Mouse (Mus musculus): ENCODE data around the gene Bclaf1.

Bclaf1 gene

GRCm38 (mm10) chr10:20311918-20312735, at the start of gene Bclaf1:
TSS of gene Bclaf1 (plus strand) at chr10:20312469.
- DNase-seq (ENCODE audit: low spot score) = peak; percentile 100

GRCm38 (mm10) chr10:20262896-20263295, 49.4 kb upstream of the Bclaf1 start:
- DNase-seq (ENCODE audit: low spot score) = no peak

- no peak for DNase-seq (ENCODE audit: low spot score)
Observed at GRCm38 (mm10) chr10:20264479-20264878, 47.8 kb upstream of the Bclaf1 start.

- peak; percentile 18 for DNase-seq (ENCODE audit: low spot score)
Observed at GRCm38 (mm10) chr10:20267032-20267431, 45.2 kb upstream of the Bclaf1 start.

- no peak for DNase-seq (ENCODE audit: low spot score)
Observed at GRCm38 (mm10) chr10:20268945-20269344, 43.3 kb upstream of the Bclaf1 start.

- no peak for DNase-seq (ENCODE audit: low spot score)
Observed at GRCm38 (mm10) chr10:20272380-20272779, 39.9 kb upstream of the Bclaf1 start.

- DNase-seq (ENCODE audit: low spot score) = no peak
Observed at GRCm38 (mm10) chr10:20273278-20273677, 39.0 kb upstream of the Bclaf1 start.

GRCm38 (mm10) chr10:20274022-20274421, 38.2 kb upstream of the Bclaf1 start:
- DNase-seq (ENCODE audit: low spot score) = peak; percentile 76

GRCm38 (mm10) chr10:20281456-20281855, 30.8 kb upstream of the Bclaf1 start:
- DNase-seq (ENCODE audit: low spot score) = no peak

GRCm38 (mm10) chr10:20285289-20285975, 26.8 kb upstream of the Bclaf1 start:
- DNase-seq (ENCODE audit: low spot score) = no peak

- DNase-seq (ENCODE audit: low spot score) = no peak
Observed at GRCm38 (mm10) chr10:20285994-20286836, 26.1 kb upstream of the Bclaf1 start.

GRCm38 (mm10) chr10:20287369-20287768, 24.9 kb upstream of the Bclaf1 start:
- DNase-seq (ENCODE audit: low spot score) = no peak

GRCm38 (mm10) chr10:20290467-20290883, 21.8 kb upstream of the Bclaf1 start:
- DNase-seq (ENCODE audit: low spot score) = peak; percentile 70

GRCm38 (mm10) chr10:20295961-20296360, 16.3 kb upstream of the Bclaf1 start:
- no peak for DNase-seq (ENCODE audit: low spot score)

- no peak for DNase-seq (ENCODE audit: low spot score)
Observed at GRCm38 (mm10) chr10:20298152-20298920, 13.9 kb upstream of the Bclaf1 start.

GRCm38 (mm10) chr10:20299114-20299513, 13.2 kb upstream of the Bclaf1 start:
- DNase-seq (ENCODE audit: low spot score) = no peak

- DNase-seq (ENCODE audit: low spot score) = no peak
Observed at GRCm38 (mm10) chr10:20310969-20311769, 1.1 kb upstream of the Bclaf1 start.

- DNase-seq (ENCODE audit: low spot score) = peak; percentile 93
Observed at GRCm38 (mm10) chr10:20312736-20313301, 550 bp downstream of the Bclaf1 start.

- DNase-seq (ENCODE audit: low spot score) = no peak
Observed at GRCm38 (mm10) chr10:20313447-20313846, 1.2 kb downstream of the Bclaf1 start.

GRCm38 (mm10) chr10:20313941-20314340, 1.7 kb downstream of the Bclaf1 start:
- no peak for DNase-seq (ENCODE audit: low spot score)

Measured in testis, postnatal 14 days (tissue).